Mouse (Mus musculus) kidney, embryonic 14.5 days (tissue): ENCODE results near the gene Twsg1. TPM values are rescaled to one million over a fixed set of nuclear protein-coding genes. Genes with fewer than 3 reads are reported as not detected.

Source experiments
- ATAC-seq: fragments of 200-750 bp; cut with Nextera tagmentation; 2 replicates; pipeline ENCODE4 v1.8.0; 2017; ENCODE audit warnings: moderate number of reproducible peaks, mild to moderate bottlenecking, moderate TSS enrichment, moderate library complexity; ENCODE audit not compliant: low FRiP score, low TSS enrichment
- H3K27ac ChIP-seq: fragments of 300-500 bp; sonication (generic); 2 replicates; pipeline ENCODE4 v1.5.1; 2014; ENCODE audit warnings: low read depth, mild to moderate bottlenecking, low read length, moderate library complexity, mixed read lengths
- H3K27me3 ChIP-seq: fragments of 300-500 bp; sonication (generic); 2 replicates; pipeline ENCODE4 v1.6.1; 2014; ENCODE audit warnings: mild to moderate bottlenecking, low read length; ENCODE audit not compliant: control insufficient read depth, insufficient read depth
- H3K36me3 ChIP-seq: fragments of 300-500 bp; sonication (generic); 2 replicates; pipeline ENCODE4 v1.6.1; 2014; ENCODE audit warnings: low read length, mixed read lengths; ENCODE audit not compliant: control insufficient read depth, insufficient read depth
- H3K4me1 ChIP-seq: fragments of 300-500 bp; sonication (generic); 2 replicates; pipeline ENCODE4 v1.6.1; 2014; ENCODE audit warnings: low read length, mixed read lengths; ENCODE audit not compliant: control insufficient read depth, insufficient read depth
- H3K4me2 ChIP-seq: fragments of 300-500 bp; sonication (generic); replicated peaks from 2 replicates; pipeline ENCODE4 v1.6.1; 2014; ENCODE audit warnings: low read depth, mild to moderate bottlenecking, low read length
- H3K4me3 ChIP-seq: fragments of 300-500 bp; sonication (generic); 2 replicates; pipeline ENCODE4 v1.5.1; 2014; ENCODE audit warnings: mild to moderate bottlenecking, low read length
- H3K9ac ChIP-seq: fragments of 300-500 bp; sonication (generic); 2 replicates; pipeline ENCODE4 v1.6.1; 2014; ENCODE audit warnings: low read depth, mild to moderate bottlenecking, low read length, moderate library complexity
- H3K9me3 ChIP-seq: fragments of 300-500 bp; sonication (generic); 2 replicates; pipeline ENCODE4 v1.6.1; 2016; ENCODE audit warnings: low read length; ENCODE audit not compliant: control insufficient read depth
- WGBS: fragments of 180-500 bp; shearing (Covaris S2); extraction: QIAGEN DNeasy Blood & Tissue Kit; methylation state at CpG from one replicate; pipeline ENCODE4 v1.1.7; 2014; 5-methylcytosine and 5-hydroxymethylcytosine counted together
- polyA plus RNA-seq: library from polyadenylated mRNA; unstranded; fragments of >200 nt; fragmentation: Nextera tagmentation; extraction: Ambion mirVana; gene quantifications from 2 replicates; pipeline ENCODE4 v1.2.1, GENCODE M21; 2014

The Twsg1 gene
- polyA plus RNA-seq, 1 experiment from 2014 or later: 146 TPM

DNA sequence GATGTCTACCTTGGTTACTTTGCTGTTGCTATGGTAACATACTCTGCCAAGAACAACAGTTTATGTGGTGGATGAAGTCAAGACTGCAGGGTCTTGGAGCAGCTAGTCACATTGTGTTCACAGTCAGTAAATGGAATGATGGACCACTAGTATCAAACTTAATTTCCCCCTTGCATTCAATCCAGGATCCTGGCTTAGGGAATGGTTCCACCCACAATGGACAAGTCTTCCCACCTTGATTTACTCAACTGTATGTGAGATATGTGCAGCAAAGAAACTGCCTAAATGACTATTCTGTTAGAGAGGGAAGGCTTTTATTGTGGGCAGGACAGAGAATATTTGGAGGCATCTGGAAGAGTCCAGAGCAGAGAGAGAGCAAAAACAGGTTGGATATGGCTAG, 42.8 kb downstream of the Twsg1 start:
- Histone ChIP-seq H3K9ac (no peak overlapping the region), H3K4me2 (no peak overlapping the region), H3K9me3 (0 out of 2 replicates have a peak, but pooled peaks cover 2% of the 10 kb centered on the region), H3K4me1 (peaks cover 7% of the 10 kb centered on the region), H3K4me3 (no peak overlapping the region), H3K27ac (no peak overlapping the region), H3K27me3 (no peaks in the 10 kb centered on the region), H3K36me3 (no peaks in the 10 kb centered on the region)
- no peak for ATAC-seq

GRCm38 (mm10) chr17:65906895-65907401, 44.1 kb downstream of the Twsg1 start:
- Histone ChIP-seq H3K27ac (no peak overlapping the region), H3K4me2 (no peak overlapping the region), H3K36me3 (no peaks in the 10 kb centered on the region), H3K4me3 (no peak overlapping the region), H3K27me3 (no peaks in the 10 kb centered on the region), H3K4me1 (peaks cover 7% of the 10 kb centered on the region), H3K9me3 (peaks cover 2% of the 10 kb centered on the region; the same call in 1 of the 2 replicates), H3K9ac (no peak overlapping the region)
- peak; percentile 49 for ATAC-seq
- WGBS: 56% methylated on average over 11 of the region's 11 CpGs

- H3K36me3 ChIP-seq: no peaks in the 10 kb centered on the region
- ATAC-seq: no peak
- H3K9ac ChIP-seq: no peak overlapping the region
- H3K27ac ChIP-seq: no peak overlapping the region
- peak overlapping the region; percentile 21; the same call in 1 of the 2 replicates for H3K4me2 ChIP-seq
- H3K27me3 ChIP-seq: no peaks in the 10 kb centered on the region
- no peak overlapping the region for H3K4me3 ChIP-seq
- WGBS: 38% methylated on average over 12 of the region's 12 CpGs
- H3K9me3 ChIP-seq: peaks cover 2% of the 10 kb centered on the region; the same call in 1 of the 2 replicates
- peaks cover 7% of the 10 kb centered on the region for H3K4me1 ChIP-seq
Measured at GRCm38 (mm10) chr17:65906313-65906894, 44.6 kb downstream of the Twsg1 start.

DNA sequence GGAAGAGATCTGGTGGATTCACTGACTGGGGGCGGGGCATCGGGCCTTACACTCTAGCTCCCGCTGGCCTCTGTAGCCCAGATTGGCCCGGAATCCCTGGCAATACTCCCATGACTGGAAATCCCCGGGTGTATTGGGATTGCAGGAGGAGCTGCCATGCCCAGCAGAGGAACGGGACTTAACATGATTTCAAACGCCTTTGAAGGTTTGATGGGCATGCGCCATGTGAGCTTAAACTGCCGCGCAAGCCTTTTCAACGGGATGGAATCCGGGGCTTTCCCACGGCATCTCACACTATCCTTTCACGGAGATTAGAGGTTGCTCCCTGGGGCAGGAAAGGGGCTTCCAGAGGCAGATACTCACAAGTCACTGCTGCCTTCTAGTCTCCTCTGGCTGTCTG, 45.8 kb downstream of the Twsg1 start:
- no peaks in the 10 kb centered on the region for H3K36me3 ChIP-seq
- WGBS: 89% methylated on average over 14 of the region's 14 CpGs
- H3K4me1 ChIP-seq: peaks cover 7% of the 10 kb centered on the region
- no peak overlapping the region for H3K9ac ChIP-seq
- peaks cover 2% of the 10 kb centered on the region; the same call in 1 of the 2 replicates for H3K9me3 ChIP-seq
- no peak for ATAC-seq
- H3K27me3 ChIP-seq: no peaks in the 10 kb centered on the region
- no peak overlapping the region for H3K4me2 ChIP-seq
- H3K27ac ChIP-seq: no peak overlapping the region
- H3K4me3 ChIP-seq: no peak overlapping the region

DNA sequence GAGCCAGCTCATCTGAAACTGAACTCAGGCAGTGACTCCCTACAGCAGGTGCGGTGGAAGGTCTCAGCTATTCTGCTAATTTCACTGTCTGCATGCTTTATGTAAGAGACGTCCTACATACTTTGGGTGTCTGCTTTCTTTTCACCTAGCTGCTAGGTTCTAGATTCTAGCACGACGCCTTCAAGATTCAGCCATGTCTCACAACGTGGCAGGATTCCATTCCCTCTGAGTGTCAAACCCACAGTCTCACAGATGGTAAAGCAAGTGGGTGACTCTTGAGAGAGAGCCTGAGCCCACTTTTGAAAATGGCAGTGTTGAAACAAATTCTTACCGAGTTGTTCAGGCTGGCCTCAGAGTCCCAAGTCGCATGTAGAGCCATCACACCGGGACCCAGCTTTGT, 47.2 kb downstream of the Twsg1 start:
- H3K4me3 ChIP-seq: no peak overlapping the region
- no peaks in the 10 kb centered on the region for H3K27me3 ChIP-seq
- 94% methylated on average over 8 of the region's 8 CpGs for WGBS
- H3K36me3 ChIP-seq: no peaks in the 10 kb centered on the region
- no peak overlapping the region for H3K4me2 ChIP-seq
- H3K27ac ChIP-seq: no peak overlapping the region
- no peak for ATAC-seq
- peaks cover 2% of the 10 kb centered on the region; the same call in 1 of the 2 replicates for H3K9me3 ChIP-seq
- H3K9ac ChIP-seq: no peak overlapping the region
- H3K4me1 ChIP-seq: peaks cover 7% of the 10 kb centered on the region

- Histone ChIP-seq H3K36me3 (no peaks in the 10 kb centered on the region), H3K4me3 (no peak overlapping the region), H3K4me1 (peaks cover 7% of the 10 kb centered on the region), H3K9me3 (peaks cover 2% of the 10 kb centered on the region; the same call in 1 of the 2 replicates), H3K4me2 (no peak overlapping the region), H3K27ac (no peak overlapping the region), H3K9ac (no peak overlapping the region), H3K27me3 (no peaks in the 10 kb centered on the region)
- WGBS: 92% methylated on average over 1 of the region's 1 CpGs
- ATAC-seq: no peak
Measured at GRCm38 (mm10) chr17:65903011-65903410, 48.0 kb downstream of the Twsg1 start.

DNA sequence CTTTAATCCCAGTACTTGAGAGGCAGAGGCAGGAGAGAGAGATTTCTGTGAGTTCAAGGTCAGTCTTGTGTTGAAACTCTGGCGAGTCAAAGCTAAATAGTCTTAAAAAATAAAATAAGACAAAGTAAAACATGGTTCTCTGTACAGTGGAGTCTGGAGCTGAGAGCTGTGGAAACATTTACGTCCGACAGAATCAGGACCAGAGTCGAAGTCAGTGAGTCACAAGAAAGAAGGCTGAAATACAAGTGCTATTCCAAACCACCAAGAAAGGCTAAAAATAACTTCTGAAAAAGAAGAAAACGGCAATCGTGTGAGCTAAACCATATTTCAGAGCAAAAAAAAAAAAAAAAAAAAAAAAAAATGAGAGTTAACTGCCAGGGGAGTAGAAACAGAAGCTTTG, 48.7 kb downstream of the Twsg1 start:
- no peak overlapping the region for H3K4me2 ChIP-seq
- 89% methylated on average over 6 of the region's 6 CpGs for WGBS

GRCm38 (mm10) chr17:65896016-65896415, 55.0 kb downstream of the Twsg1 start:
- no peaks in the 10 kb centered on the region for H3K36me3 ChIP-seq
- no peak overlapping the region for H3K27ac ChIP-seq
- H3K27me3 ChIP-seq: no peaks in the 10 kb centered on the region
- no peaks in the 10 kb centered on the region for H3K9me3 ChIP-seq
- no peak for ATAC-seq
- H3K9ac ChIP-seq: no peak overlapping the region
- no peak overlapping the region for H3K4me3 ChIP-seq
- H3K4me2 ChIP-seq: no peak overlapping the region
- no peaks in the 10 kb centered on the region for H3K4me1 ChIP-seq
- 35% methylated on average over 3 of the region's 3 CpGs for WGBS

More for the DNA sequence above, 48.7 kb downstream of the Twsg1 start:
- Histone ChIP-seq H3K27ac (no peak overlapping the region), H3K4me1 (peaks cover 7% of the 10 kb centered on the region), H3K36me3 (no peaks in the 10 kb centered on the region), H3K27me3 (no peaks in the 10 kb centered on the region), H3K9me3 (peaks cover 2% of the 10 kb centered on the region; the same call in 1 of the 2 replicates), H3K9ac (no peak overlapping the region), H3K4me3 (no peak overlapping the region)
- no peak for ATAC-seq

DNA sequence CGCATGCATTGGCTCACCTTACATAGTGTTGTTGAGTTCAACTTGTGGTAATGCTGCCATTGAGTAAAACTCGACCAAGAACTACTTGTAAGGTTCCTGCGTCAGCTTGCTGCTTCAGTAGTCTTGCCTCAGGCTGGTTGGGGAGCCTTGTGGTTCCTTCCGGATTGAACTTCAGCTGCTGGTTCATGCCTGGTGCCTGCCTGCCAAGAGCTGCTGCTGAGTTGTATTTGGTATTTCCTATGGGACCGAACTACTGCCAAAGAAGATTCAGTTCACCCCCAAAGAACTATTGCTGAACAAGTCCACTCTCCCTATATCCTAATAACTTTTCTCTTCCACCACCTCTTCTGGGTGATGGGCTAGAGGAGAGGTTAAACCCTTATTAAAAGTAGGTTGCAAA, 61.5 kb downstream of the Twsg1 start:
- H3K4me3 ChIP-seq: no peak overlapping the region
- peaks cover 10% of the 10 kb centered on the region for H3K4me1 ChIP-seq
- H3K9ac ChIP-seq: no peak overlapping the region
- H3K9me3 ChIP-seq: no peaks in the 10 kb centered on the region
- ATAC-seq: no peak
- no peak overlapping the region for H3K27ac ChIP-seq
- H3K27me3 ChIP-seq: no peaks in the 10 kb centered on the region
- no peak overlapping the region for H3K4me2 ChIP-seq
- 82% methylated on average over 5 of the region's 5 CpGs for WGBS
- no peaks in the 10 kb centered on the region for H3K36me3 ChIP-seq
